Mouse (Mus musculus): ENCODE measurements around the gene Wdr86. TPM values are rescaled to one million over a fixed set of nuclear protein-coding genes. Genes with fewer than 3 reads are reported as not detected.

Gene Wdr86
- total and polyA plus RNA-seq, 2 experiments from 2014 or later: 4.4 to 13.1 TPM

- Histone ChIP-seq H3K36me3 (ENCODE audit: insufficient read depth) (no peaks in the 10 kb centered on the region), H3K4me2 (ENCODE audit: low read depth) (no peak within 1 kb of the TSS), H3K4me3 (ENCODE audit: low read depth, low read length) (no peak within 1 kb of the TSS), H3K27me3 (ENCODE audit: insufficient read depth, low read length) (no peaks in the 10 kb centered on the region; the same call in 1 of the 2 replicates), H3K9me3 (ENCODE audit: low read length) (no peaks in the 10 kb centered on the region), H3K4me1 (ENCODE audit: insufficient read depth) (no peaks in the 10 kb centered on the region), H3K9ac (no peak within 1 kb of the TSS), H3K27ac (ENCODE audit: low read depth, low read length) (no peak within 1 kb of the TSS)
- TF ChIP-seq CTCF (IDR thresholded peaks at IDR 0.05; ENCODE audit: low read depth): no peak
- WGBS: 29% methylated on average over 18 of the region's 18 CpGs
- DNase-seq (no peak), ATAC-seq (no peak)
These were observed 27.3 kb upstream of the Wdr86 start, which contains the start of gene Crygn for GRCm38 (mm10) chr5:24757816-24758215. Gene Crygn (minus strand): TSS chr5:24758008.

DNA sequence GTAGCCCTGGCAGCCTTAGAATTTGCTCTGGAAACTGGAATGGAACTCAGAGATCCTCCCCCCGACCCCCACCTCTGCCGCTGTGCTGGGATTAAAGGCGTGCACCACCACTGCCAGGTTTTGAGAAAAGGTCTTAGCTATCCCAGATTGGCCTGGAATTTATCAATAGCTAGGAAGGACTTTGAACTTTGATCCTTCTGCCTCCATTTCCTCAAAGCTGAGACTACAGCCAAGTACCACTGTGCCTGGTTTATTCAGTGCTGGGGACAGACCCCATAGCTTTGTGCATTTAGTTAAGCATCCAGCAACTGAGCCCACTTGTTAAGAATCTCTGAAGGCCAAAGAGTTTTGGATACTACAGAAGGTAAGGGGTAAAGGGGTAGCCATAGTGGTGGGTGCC lies 26.4 kb upstream of the Wdr86 start:
- no peaks in the 10 kb centered on the region for H3K9me3 ChIP-seq (ENCODE audit: low read length)
- H3K4me1 ChIP-seq (ENCODE audit: insufficient read depth): no peaks in the 10 kb centered on the region
- H3K36me3 ChIP-seq (ENCODE audit: insufficient read depth): no peaks in the 10 kb centered on the region
- TF ChIP-seq CTCF (IDR thresholded peaks at IDR 0.05; ENCODE audit: low read depth): no peak
- 46% methylated on average over 3 of the region's 3 CpGs for WGBS
- no peak for ATAC-seq
- H3K4me3 ChIP-seq (ENCODE audit: low read depth, low read length): no peak overlapping the region
- no peak overlapping the region for H3K4me2 ChIP-seq (ENCODE audit: low read depth)
- H3K27me3 ChIP-seq (ENCODE audit: insufficient read depth, low read length): no peaks in the 10 kb centered on the region; the same call in 1 of the 2 replicates
- no peak for DNase-seq
- no peak overlapping the region for H3K9ac ChIP-seq
- H3K27ac ChIP-seq (ENCODE audit: low read depth, low read length): no peak overlapping the region

- H3K4me1 ChIP-seq (ENCODE audit: insufficient read depth): peaks cover 12% of the 10 kb centered on the region
- H3K4me3 ChIP-seq (ENCODE audit: low read depth, low read length): no peak overlapping the region
- no peaks in the 10 kb centered on the region for H3K9me3 ChIP-seq (ENCODE audit: low read length)
- H3K9ac ChIP-seq: no peak overlapping the region
- no peak for TF ChIP-seq CTCF (IDR thresholded peaks at IDR 0.05; ENCODE audit: low read depth)
- no peaks in the 10 kb centered on the region for H3K36me3 ChIP-seq (ENCODE audit: insufficient read depth)
- peak overlapping the region; percentile 88 for H3K4me2 ChIP-seq (ENCODE audit: low read depth)
- H3K27ac ChIP-seq (ENCODE audit: low read depth, low read length): no peak overlapping the region
- 13% methylated on average over 2 of the region's 2 CpGs for WGBS
- no peaks in the 10 kb centered on the region for H3K27me3 ChIP-seq (ENCODE audit: insufficient read depth, low read length)
- DNase-seq (no peak), ATAC-seq (no peak)
These were observed 21.6 kb upstream of the Wdr86 start for GRCm38 (mm10) chr5:24752175-24752498.

- H3K9me3 ChIP-seq (ENCODE audit: low read length): no peaks in the 10 kb centered on the region
- H3K27me3 ChIP-seq (ENCODE audit: insufficient read depth, low read length): no peaks in the 10 kb centered on the region
- H3K4me1 ChIP-seq (ENCODE audit: insufficient read depth): peaks cover 12% of the 10 kb centered on the region
- peak overlapping the region; percentile 88 for H3K27ac ChIP-seq (ENCODE audit: low read depth, low read length)
- H3K4me2 ChIP-seq (ENCODE audit: low read depth): peak overlapping the region; percentile 88
- H3K36me3 ChIP-seq (ENCODE audit: insufficient read depth): no peaks in the 10 kb centered on the region
- peak; percentile 77 for DNase-seq
- no peak for TF ChIP-seq CTCF (IDR thresholded peaks at IDR 0.05; ENCODE audit: low read depth)
- 4% methylated on average over 25 of the region's 25 CpGs for WGBS
- peak overlapping the region; percentile 54 for H3K4me3 ChIP-seq (ENCODE audit: low read depth, low read length)
- peak; percentile 69 for ATAC-seq
- H3K9ac ChIP-seq: peak overlapping the region; percentile 73
These were observed 21.0 kb upstream of the Wdr86 start for GRCm38 (mm10) chr5:24751305-24752174.

DNA sequence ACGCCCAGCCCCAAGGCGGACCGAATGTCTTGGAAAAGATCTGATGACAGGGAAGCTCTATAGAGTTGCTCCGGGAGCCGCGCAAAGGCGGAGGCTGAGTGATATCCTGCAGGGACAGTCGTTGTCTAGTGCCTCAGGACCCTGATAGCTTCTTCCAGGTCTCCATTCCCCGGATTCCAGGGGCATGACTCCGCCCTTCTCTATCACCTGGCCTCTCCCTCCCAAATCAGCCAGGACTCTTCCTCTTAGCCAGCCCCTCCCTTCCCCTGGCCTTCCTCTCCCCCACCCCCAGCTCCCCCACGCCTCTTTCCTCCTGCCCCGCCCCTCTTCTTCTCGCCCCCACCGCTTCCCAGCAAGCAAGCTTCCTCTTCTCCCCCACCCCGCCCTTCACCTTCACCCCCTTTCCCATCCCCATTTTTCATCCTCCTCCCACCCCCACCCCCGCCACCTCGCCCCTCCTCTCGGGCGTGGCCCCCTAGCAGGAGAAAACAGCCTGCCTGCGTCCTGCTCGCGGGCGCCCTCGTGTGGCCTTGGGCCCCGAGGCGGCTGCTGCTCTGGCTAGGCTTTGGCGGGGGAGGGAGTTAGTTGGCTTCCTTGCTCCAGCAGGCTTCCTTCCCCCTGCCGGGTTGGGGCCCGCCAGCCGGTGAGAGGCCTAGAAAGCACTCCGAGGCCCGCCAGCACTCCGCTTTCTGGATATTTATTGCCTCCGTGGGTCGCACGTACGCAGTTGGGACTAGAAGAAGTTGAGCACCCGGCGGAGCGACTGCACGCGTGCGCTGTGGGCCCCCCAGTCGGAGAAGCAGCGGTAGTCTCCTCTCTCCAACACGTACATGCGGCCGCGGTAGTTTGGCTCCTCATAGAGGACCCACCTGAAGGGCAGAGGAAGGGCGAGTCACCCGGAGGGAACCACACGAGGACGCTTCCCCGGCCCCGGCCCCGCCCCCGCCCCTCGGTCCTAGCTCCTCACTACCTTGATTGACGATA lies 20.1 kb upstream of the Wdr86 start:
- WGBS: 2% methylated on average over 56 of the region's 59 CpGs
- peaks cover 12% of the 10 kb centered on the region for H3K4me1 ChIP-seq (ENCODE audit: insufficient read depth)
- TF ChIP-seq CTCF (IDR thresholded peaks at IDR 0.05; ENCODE audit: low read depth): peak; percentile 90
- H3K9ac ChIP-seq: peak overlapping the region; percentile 73
- ATAC-seq: peak; percentile 90
- H3K4me3 ChIP-seq (ENCODE audit: low read depth, low read length): peak overlapping the region; percentile 54
- no peaks in the 10 kb centered on the region for H3K9me3 ChIP-seq (ENCODE audit: low read length)
- H3K36me3 ChIP-seq (ENCODE audit: insufficient read depth): no peaks in the 10 kb centered on the region
- DNase-seq: peak; percentile 96
- no peaks in the 10 kb centered on the region for H3K27me3 ChIP-seq (ENCODE audit: insufficient read depth, low read length)
- H3K4me2 ChIP-seq (ENCODE audit: low read depth): peak overlapping the region; percentile 88
- peak overlapping the region; percentile 88 for H3K27ac ChIP-seq (ENCODE audit: low read depth, low read length)

DNA sequence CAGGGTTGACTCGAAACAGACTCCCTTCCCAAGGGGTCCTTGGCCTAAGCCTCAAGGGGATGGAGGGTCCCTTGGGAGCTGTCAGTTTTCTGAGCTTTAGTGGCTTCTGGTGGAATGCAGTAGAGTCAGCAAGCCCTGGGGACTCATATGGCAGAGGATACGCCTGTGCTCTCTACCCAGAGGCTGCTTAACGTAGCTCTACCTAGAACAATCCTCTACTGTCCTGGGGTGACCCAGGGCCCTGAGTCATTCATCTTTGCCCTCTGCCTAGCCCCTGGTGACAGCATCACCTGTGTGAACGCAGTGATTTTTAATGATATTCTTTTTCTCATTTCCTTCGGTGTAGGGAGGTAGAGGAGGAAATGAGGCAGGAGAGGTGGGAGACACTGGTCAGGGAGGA lies 19.2 kb upstream of the Wdr86 start:
- Histone ChIP-seq H3K27ac (ENCODE audit: low read depth, low read length) (peak overlapping the region; percentile 88), H3K4me3 (ENCODE audit: low read depth, low read length) (peak overlapping the region; percentile 54), H3K36me3 (ENCODE audit: insufficient read depth) (no peaks in the 10 kb centered on the region), H3K4me1 (ENCODE audit: insufficient read depth) (peaks cover 12% of the 10 kb centered on the region), H3K9me3 (ENCODE audit: low read length) (no peaks in the 10 kb centered on the region), H3K4me2 (ENCODE audit: low read depth) (peak overlapping the region; percentile 88), H3K9ac (peak overlapping the region; percentile 73), H3K27me3 (ENCODE audit: insufficient read depth, low read length) (no peaks in the 10 kb centered on the region)
- ATAC-seq (no peak), DNase-seq (no peak)
- 65% methylated on average over 5 of the region's 5 CpGs for WGBS
- TF ChIP-seq CTCF (IDR thresholded peaks at IDR 0.05; ENCODE audit: low read depth): no peak

Data from forebrain, postnatal 0 days (tissue).